Mouse (Mus musculus) lung, embryonic 16.5 days (tissue): ENCODE data around the gene A630095N17Rik. TPM values are rescaled to one million over a fixed set of nuclear protein-coding genes. Genes with fewer than 3 reads are reported as not detected.
"Not testable (repeated sequence)": the region's sequence is repeated elsewhere in the genome, so short reads cannot be mapped to it uniquely, and the experiment has no call there.

Source experiments
- ATAC-seq: fragments of 200-750 bp; cut with Nextera tagmentation; 2 replicates; pipeline ENCODE4 v1.8.0; 2017; ENCODE audit warnings: low read depth, mild to moderate bottlenecking, moderate library complexity
- H3K27ac ChIP-seq: fragments of 300-500 bp; sonication (generic); 2 replicates; pipeline ENCODE4 v1.5.1; 2014; ENCODE audit warnings: mild to moderate bottlenecking, control low read depth, low read length
- H3K27me3 ChIP-seq: fragments of 300-500 bp; sonication (generic); 2 replicates; pipeline ENCODE4 v1.6.1; 2014; ENCODE audit warnings: low read depth, low read length, mixed read lengths; ENCODE audit not compliant: control insufficient read depth, insufficient read depth
- H3K36me3 ChIP-seq: fragments of 300-500 bp; sonication (generic); 2 replicates; pipeline ENCODE4 v1.6.1; 2014; ENCODE audit warnings: low read length; ENCODE audit not compliant: control insufficient read depth, insufficient read depth
- H3K4me1 ChIP-seq: fragments of 300-500 bp; sonication (generic); replicated peaks from 2 replicates; pipeline ENCODE4 v1.6.1; 2014; ENCODE audit warnings: low read length, mixed read lengths; ENCODE audit not compliant: control insufficient read depth, insufficient read depth
- H3K4me2 ChIP-seq: fragments of 300-500 bp; sonication (generic); 2 replicates; pipeline ENCODE4 v1.6.1; 2014; ENCODE audit warnings: low read depth, low read length, control low read depth
- H3K4me3 ChIP-seq: fragments of 300-500 bp; sonication (generic); 2 replicates; pipeline ENCODE4 v1.5.1; 2014; ENCODE audit warnings: mild to moderate bottlenecking, low read length, control low read depth
- H3K9ac ChIP-seq: fragments of 300-500 bp; sonication (generic); 2 replicates; pipeline ENCODE4 v1.6.1; 2014; ENCODE audit warnings: low read length, control low read depth
- H3K9me3 ChIP-seq: fragments of 300-500 bp; sonication (generic); 2 replicates; pipeline ENCODE4 v1.6.1; 2016; ENCODE audit warnings: low read length; ENCODE audit not compliant: control insufficient read depth
- WGBS: fragments of 180-500 bp; shearing (Covaris S2); extraction: QIAGEN DNeasy Blood & Tissue Kit; methylation state at CpG from one replicate; pipeline ENCODE4 v1.1.7; 2014; 5-methylcytosine and 5-hydroxymethylcytosine counted together
- polyA plus RNA-seq: library from polyadenylated mRNA; unstranded; fragments of >200 nt; fragmentation: Nextera tagmentation; extraction: Ambion mirVana; gene quantifications from 2 replicates; pipeline ENCODE4 v1.2.1, GENCODE M21; 2015

A630095N17Rik gene
- polyA plus RNA-seq, 1 experiment from 2014 or later = not detected

DNA sequence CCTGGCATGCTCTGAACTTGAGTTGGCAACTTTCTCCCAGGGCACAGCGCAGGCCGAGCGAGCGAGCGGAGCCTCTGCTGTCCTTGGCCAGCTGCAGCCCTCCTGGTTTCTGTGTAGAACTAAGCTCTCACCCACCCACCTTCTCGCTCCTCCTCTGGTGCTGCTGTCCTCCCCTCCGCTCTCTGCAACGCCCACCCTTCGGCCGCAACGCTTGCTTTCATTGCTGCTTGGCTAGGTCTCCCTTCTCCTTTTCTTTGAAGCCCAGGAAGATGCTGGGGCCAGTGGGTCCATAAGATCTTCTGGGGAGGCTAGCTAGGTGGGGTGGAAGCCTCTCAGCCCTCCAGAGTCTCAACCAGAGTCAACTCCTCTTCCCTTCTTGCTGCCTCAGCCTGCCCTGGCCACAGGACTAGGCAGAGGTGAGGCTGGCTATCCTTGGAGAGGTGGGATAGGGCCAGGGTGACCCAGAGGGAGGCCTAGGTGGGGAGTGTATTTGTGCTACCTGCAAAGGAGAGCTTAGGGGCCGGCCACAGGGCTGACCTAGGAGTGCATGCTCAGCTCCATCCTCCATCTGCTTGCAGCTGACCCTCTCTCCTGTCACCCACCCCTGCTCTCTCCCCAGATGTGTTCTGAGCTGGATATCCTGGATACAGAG is 12.4 kb upstream of the A630095N17Rik start:
- no peak overlapping the region for H3K4me2 ChIP-seq
- WGBS = 89% methylated on average over 12 of the region's 12 CpGs

DNA sequence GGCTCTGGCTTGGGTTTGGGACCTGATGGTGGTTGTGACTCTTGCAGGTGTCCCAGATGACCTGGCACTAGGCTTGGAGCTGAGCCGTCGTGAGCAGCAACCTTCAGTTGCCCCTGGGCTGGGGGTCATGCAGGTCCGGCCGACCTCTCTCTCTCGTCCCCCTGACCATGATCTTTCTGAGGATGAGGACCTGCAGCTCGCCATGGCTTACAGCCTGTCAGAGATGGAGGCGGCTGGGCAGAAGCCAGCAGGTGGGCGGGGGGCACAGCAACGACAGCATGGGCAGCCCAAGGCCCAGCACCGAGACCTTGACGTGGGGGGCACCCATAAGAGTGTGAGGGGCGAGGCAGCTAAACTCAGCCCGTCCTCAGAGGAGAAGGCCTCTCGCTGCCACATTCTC is 11.5 kb upstream of the A630095N17Rik start:
- no peak overlapping the region for H3K4me3 ChIP-seq
- no peak for ATAC-seq
- no peak overlapping the region for H3K4me2 ChIP-seq
- no peaks in the 10 kb centered on the region for H3K9me3 ChIP-seq
- no peaks in the 10 kb centered on the region for H3K27me3 ChIP-seq
- no peak overlapping the region for H3K9ac ChIP-seq
- H3K4me1 ChIP-seq = peaks cover 10% of the 10 kb centered on the region
- peaks cover 3% of the 10 kb centered on the region; the same call in 1 of the 2 replicates for H3K36me3 ChIP-seq
- no peak overlapping the region for H3K27ac ChIP-seq
- WGBS = 84% methylated on average over 14 of the region's 14 CpGs

More for the DNA sequence above, 12.4 kb upstream of the A630095N17Rik start:
- Histone ChIP-seq H3K36me3 (peaks cover 3% of the 10 kb centered on the region; the same call in 1 of the 2 replicates), H3K27ac (no peak overlapping the region), H3K4me1 (peaks cover 11% of the 10 kb centered on the region), H3K27me3 (no peaks in the 10 kb centered on the region), H3K4me3 (no peak overlapping the region), H3K9ac (no peak overlapping the region), H3K9me3 (no peaks in the 10 kb centered on the region)
- peak; percentile 11; the same call in 1 of the 2 replicates for ATAC-seq

DNA sequence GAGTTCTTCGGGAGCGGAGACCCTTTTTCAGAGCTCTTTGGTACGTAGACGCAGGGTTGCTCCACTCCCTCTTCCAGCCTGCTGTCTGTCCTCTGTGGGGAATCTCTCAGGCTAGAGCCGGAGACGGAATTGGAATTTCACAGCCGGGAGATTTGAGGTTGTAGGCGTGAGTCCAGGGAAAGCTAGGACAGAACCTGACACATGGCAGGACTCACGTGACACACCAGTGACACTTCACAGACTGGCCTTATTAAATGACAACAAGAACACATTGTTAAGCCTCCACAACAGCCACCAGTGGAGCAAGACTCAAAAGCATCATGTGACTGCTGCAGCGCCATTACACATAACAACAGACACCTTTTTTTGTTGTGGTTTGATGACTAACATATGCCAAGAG is 7.7 kb upstream of the A630095N17Rik start:
- peaks cover 11% of the 10 kb centered on the region for H3K4me1 ChIP-seq
- peaks cover 3% of the 10 kb centered on the region; the same call in 1 of the 2 replicates for H3K36me3 ChIP-seq
- H3K9me3 ChIP-seq = no peaks in the 10 kb centered on the region
- H3K9ac ChIP-seq = no peak overlapping the region
- no peaks in the 10 kb centered on the region for H3K27me3 ChIP-seq
- H3K4me3 ChIP-seq = no peak overlapping the region
- no peak for ATAC-seq
- no peak overlapping the region for H3K27ac ChIP-seq
- WGBS = 77% methylated on average over 10 of the region's 10 CpGs
- no peak overlapping the region for H3K4me2 ChIP-seq

DNA sequence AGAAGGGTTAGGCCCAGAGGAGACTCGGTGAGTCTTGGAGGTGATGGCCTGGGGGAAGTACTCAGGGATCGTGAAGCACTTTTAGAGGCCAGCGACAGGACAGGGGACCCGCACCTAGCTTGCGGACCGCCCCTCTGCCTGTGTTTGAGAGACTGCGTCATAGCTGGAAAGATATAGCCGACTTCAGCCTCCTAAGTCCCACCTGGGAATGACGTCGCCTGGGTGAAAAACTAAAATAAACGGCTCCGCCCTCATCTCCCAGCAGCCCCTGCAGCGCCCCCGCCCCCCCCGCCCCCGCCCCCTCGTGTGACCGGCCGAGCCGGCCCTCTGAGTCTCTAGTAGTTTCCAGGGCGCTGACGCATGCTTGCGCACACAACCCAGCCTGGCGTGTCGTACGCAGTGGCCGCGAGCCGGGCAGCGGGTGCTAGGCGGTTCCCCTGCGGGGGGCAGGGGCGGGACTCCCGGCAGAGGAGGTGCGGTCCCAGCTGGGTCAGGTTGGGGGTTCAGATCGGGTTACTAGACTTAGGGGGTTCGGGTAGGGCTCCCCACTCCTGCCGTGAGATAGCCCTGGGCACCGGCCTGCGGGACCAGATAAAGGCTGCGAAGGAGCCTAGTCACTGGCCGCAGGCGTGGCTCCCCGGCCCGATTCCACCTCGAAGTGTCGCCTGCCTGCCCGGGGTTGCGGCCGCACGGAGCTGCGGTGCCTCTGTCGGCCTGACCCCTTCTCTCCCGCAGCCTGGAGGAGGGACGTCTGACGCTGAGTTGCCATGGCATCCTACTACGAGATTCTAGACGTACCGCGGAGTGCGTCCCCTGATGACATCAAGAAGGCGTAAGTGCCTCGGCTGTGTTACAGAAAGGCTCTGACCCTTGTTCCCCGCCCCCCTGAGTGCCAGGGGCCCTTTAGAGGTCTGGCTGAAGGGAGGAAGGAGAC is 4.5 kb upstream of the A630095N17Rik start, which contains the start of gene Dnajb2:
Dnajb2 (plus strand) TSS at position 290 of the 934 bp plus-strand sequence.
- Histone ChIP-seq H3K9me3 (no peaks in the 10 kb centered on the region), H3K9ac (peak within 1 kb of the TSS; percentile 86), H3K27ac (peak within 1 kb of the TSS; percentile 76), H3K4me2 (peak within 1 kb of the TSS; percentile 72), H3K4me1 (peaks cover 11% of the 10 kb centered on the region), H3K4me3 (peak within 1 kb of the TSS; percentile 63), H3K27me3 (no peaks in the 10 kb centered on the region), H3K36me3 (no peaks in the 10 kb centered on the region)
- peak; percentile 96 for ATAC-seq
- WGBS = under 1% methylated on average over 63 of the region's 64 CpGs

DNA sequence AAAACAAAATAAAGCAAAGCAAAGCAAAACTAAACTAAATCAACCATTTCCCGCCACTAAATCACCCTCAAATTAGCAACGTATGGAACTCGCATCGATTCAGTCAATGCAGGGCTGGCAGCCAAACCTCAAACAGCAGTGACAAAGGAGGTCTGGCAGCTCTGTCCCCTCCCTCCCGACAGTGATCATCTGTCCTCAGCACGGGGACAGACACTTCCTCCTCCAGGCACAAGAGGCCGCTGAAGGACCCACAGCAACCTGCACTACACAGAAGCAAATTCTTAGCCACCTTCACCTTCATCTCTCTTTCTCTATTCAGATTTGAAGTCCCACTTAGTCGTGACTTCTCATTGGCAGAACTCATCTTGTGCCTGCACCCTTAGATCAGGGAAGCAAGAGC is 2.7 kb upstream of the A630095N17Rik start:
- Histone ChIP-seq H3K4me2 (no peak overlapping the region), H3K9me3 (no peaks in the 10 kb centered on the region), H3K9ac (no peak overlapping the region), H3K4me3 (no peak overlapping the region), H3K4me1 (peaks cover 11% of the 10 kb centered on the region), H3K27ac (no peak overlapping the region), H3K27me3 (no peaks in the 10 kb centered on the region), H3K36me3 (no peaks in the 10 kb centered on the region)
- whole genome bisulfite sequencing = under 1% methylated on average over 8 of the region's 8 CpGs
- peak; percentile 39; the same call in 1 of the 2 replicates for ATAC-seq

DNA sequence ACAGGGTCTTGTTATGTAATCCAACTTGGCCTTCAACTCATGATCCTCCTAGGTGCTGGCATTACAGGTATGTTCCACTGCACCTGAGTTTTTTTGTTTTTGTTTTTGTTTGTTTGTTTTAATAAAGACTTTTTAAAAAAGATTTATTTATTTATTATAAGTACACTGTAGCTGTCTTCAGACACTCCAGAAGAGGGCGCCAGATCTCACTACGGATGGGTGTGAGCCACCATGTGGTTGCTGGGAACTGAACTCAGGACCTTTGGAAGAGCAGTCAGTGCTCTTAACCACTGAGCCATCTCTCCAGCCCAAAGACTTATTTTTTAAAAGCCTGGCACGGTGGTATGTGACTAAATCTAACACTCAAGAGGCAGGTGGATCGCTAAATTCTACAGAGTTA is 587 bp upstream of the A630095N17Rik start:
- not testable (repeated sequence) for H3K27ac ChIP-seq, H3K36me3 ChIP-seq, H3K27me3 ChIP-seq, H3K9me3 ChIP-seq, ATAC-seq, H3K9ac ChIP-seq, H3K4me3 ChIP-seq, H3K4me2 ChIP-seq
- WGBS = 61% methylated on average over 4 of the region's 4 CpGs
- H3K4me1 ChIP-seq = peaks cover 11% of the 10 kb centered on the region

DNA sequence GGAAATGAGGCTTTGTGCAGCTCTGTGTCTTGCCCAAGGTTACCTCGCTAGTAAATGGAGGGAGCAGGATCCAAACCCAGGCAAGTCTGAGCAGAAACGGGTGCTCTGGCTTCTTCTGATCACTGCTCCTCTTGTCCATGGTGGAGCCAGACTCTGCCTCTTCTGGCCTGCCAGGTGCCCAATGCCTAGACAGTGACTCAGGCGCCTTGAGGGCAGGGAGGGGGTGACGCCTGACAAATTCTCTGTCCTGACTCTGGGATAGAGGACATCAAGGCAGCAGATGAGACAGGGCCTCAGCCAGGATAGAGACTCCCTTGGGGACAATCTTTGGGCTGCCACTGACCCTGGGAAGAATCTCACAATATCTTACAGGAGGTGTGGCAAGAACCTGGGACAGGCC is 678 bp downstream of the A630095N17Rik start:
- Histone ChIP-seq H3K27me3 (no peaks in the 10 kb centered on the region), H3K27ac (no peak overlapping the region), H3K4me2 (no peak overlapping the region), H3K9ac (no peak overlapping the region), H3K4me3 (no peak overlapping the region), H3K9me3 (no peaks in the 10 kb centered on the region), H3K36me3 (no peaks in the 10 kb centered on the region), H3K4me1 (peaks cover 6% of the 10 kb centered on the region; the same call in 1 of the 2 replicates)
- 80% methylated on average over 4 of the region's 4 CpGs for WGBS
- ATAC-seq = no peak

DNA sequence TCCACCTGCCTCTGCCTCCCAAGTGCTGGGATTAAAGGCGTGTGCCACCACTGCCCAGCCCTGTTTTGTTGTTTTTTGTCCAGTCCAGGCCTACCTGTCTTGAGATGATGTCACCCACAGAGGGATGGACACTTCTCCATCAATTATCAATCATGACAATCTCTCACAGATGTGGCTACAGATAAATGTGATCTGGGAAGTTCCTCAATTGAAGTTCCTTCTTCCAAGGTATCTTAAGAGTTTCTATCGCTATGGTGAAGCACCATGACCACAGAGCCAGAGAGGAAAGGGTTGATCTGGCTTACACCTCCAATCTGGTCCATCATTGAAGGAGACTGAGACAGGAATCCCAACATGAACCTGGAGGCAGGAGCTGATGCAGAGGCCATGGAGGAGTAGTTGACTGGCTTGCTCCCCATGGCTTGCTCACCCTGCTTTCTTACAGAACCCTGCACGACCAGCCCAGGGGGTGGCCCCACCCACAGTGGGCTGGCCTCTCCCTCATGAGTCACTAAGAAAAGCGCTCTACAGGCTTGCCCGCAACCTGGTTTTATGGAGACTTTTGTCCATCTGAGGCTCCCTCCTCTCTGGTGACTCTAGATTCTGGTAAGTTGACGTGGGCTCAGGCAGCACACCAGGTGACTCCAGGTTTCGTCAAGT is 1.4 kb downstream of the A630095N17Rik start:
- Histone ChIP-seq H3K4me1 (peaks cover 2% of the 10 kb centered on the region; the same call in 1 of the 2 replicates), H3K36me3 (no peaks in the 10 kb centered on the region), H3K4me3 (no peak overlapping the region), H3K4me2 (no peak overlapping the region), H3K9me3 (no peaks in the 10 kb centered on the region), H3K27me3 (no peaks in the 10 kb centered on the region), H3K27ac (no peak overlapping the region), H3K9ac (no peak overlapping the region)
- ATAC-seq = no peak
- WGBS = 55% methylated on average over 7 of the region's 7 CpGs

DNA sequence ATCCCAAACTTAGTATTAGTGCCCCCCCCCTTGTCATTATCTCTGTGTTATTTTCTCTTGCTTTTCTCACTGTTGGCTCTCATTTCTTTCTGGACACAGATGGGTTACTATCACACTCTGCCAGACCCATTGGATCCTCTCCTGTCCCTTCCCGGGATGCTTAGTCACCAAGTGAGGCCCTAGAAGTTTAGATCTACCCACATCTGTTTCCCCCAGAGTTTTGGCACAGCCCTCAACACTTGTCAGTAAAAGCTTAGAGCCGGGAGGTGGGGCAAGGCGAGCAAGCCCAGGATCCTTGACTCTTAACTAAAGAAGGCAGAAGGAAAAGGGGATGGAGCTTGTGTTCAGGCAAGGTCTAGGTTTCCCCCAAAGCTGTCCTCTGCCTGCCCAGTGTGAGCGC is 2.7 kb downstream of the A630095N17Rik start:
- no peak overlapping the region for H3K27ac ChIP-seq
- H3K9ac ChIP-seq = no peak overlapping the region
- H3K9me3 ChIP-seq = no peaks in the 10 kb centered on the region
- no peak overlapping the region for H3K4me3 ChIP-seq
- no peaks in the 10 kb centered on the region for H3K27me3 ChIP-seq
- H3K4me1 ChIP-seq = no peaks in the 10 kb centered on the region
- ATAC-seq = no peak
- no peak overlapping the region for H3K4me2 ChIP-seq
- H3K36me3 ChIP-seq = no peaks in the 10 kb centered on the region
- WGBS = 58% methylated on average over 4 of the region's 4 CpGs
